Mouse (Mus musculus) heart, postnatal 10 days (tissue): Measurements from ENCODE around the gene Plau. TPM values are rescaled to one million over a fixed set of nuclear protein-coding genes. Genes with fewer than 3 reads are reported as not detected.

Experiments
- DNase-seq, 2 experiments: peaks; one replicate each; pipeline ENCODE4 v3.0.0; 2021
- intact Hi-C: fragments of 180-260 bp; cut with DNase I; formaldehyde crosslinking; loops from one replicate; pipeline ENCODE4 v1.15.1; 2025
- total RNA-seq, 2 experiments: library from RNA; stranded (reverse); gene quantifications; 2 replicates each; pipeline ENCODE4 v1.2.3; 2021

Gene Plau
- total RNA-seq, 2 experiments from 2014 or later: 8.0 to 8.7 TPM

DNA sequence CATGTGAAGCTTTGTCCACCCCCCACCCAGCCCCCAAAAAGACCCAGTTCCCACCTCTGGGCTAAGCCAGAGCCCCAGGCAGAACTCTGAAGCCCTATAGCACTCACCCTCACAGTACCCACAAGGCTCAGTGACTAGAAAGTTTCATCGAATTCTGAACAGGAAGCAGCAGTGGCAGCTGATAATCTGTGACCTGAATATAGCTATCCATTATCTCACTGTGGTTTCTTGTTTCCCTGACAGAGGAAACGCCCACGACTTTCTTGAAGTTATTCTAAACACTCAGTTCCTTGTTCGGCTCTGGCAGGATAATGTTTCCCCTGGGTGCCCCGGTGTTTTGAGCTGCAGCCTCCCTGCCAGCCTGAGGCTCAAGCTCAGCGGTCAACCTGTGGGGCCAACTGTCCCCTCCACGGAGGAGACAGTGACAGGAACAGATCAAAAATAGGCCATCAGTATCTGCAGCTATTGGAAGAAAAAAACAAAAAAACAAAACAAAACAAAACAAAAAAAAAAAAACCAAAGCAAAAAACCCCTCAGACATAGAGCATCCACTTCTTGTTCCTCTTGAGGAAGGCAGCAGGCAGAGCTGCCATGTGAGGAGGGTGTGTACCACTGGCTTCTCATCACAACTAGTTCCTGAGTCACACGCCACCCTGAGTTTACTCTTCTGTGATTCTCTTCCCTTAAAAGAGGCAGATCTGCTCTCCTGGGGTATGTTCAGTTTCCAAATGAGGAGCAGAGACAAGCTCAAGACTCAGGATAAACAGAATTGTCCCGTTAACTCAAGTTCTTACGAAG is 48.8 kb downstream of the Plau start:
- intact Hi-C loops: loop anchor here (2.0 kb wide), 1 partner anchor 44 kb away; the partner anchor contains the start of gene Vcl
- DNase-seq: peak; percentile 48 to 51

GRCm38 (mm10) chr14:20886266-20886665 is 49.8 kb downstream of the Plau start:
- intact Hi-C loops: no loop called here
- peak; percentile 50 to 68 for DNase-seq

DNA sequence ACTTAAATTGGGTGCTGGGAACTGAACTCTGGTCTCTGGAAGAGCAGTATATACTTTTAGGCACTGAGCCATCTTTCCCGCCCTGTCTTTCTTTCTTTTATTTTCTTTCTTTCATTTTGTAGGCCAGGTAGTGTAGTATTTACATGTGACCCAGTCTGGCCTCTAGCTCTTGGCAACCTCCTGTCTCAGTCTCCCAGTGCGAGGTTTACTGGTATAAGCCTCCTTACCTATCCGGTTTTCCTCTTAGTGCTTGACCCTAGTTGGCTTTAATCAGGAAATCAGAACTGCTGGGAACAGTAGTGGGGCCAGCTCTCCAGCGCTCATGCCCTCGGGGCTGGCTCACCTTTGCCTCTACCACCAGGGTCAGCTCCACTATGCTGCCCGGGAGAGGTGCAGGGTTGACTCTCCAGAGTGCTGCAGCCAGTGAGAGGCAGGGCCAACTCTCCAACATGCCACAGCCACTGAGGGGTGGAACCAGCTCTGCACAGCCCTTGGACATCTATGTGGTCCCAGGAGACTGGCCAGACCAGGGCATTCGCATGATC is 51.2 kb downstream of the Plau start:
- no peak for DNase-seq
- intact Hi-C loops: no loop called here

- intact Hi-C loops: loop anchor here (5.0 kb wide), 1 partner anchor 100 kb away; no protein-coding TSS in a partner anchor
- DNase-seq: peak; percentile 50 to 53
These were observed 55.5 kb downstream of the Plau start for GRCm38 (mm10) chr14:20891941-20892402.

Other genes with a start within 250 kb of the Plau start
- gene Usp54, start 195.6 kb upstream of the Plau start, total RNA-seq: 10 to 100 TPM; 12.9 to 14.0 TPM
- gene Myoz1, start 180.1 kb upstream of the Plau start, total RNA-seq: 1 to 10 TPM; 1.1 to 2.1 TPM
- gene Synpo2l, start 168.3 kb upstream of the Plau start, total RNA-seq: 100 to 1,000 TPM; 164 to 213 TPM
- gene Sec24c, start 162.4 kb upstream of the Plau start, total RNA-seq: 100 to 1,000 TPM; 103 to 105 TPM
- 10 to 100 TPM; 11.1 to 11.6 TPM for gene Fut11, start 141.7 kb upstream of the Plau start, total RNA-seq
- 10 to 100 TPM; 83.7 to 91.9 TPM for gene Chchd1, start 133.7 kb upstream of the Plau start, total RNA-seq
- 10 to 100 TPM; 68.7 to 71.7 TPM for gene Zswim8, start 129.1 kb upstream of the Plau start, total RNA-seq
- gene Ndst2, start 102.1 kb upstream of the Plau start, total RNA-seq: 10 to 100 TPM; 15.5 to 18.3 TPM
- gene Camk2g, start 42.6 kb upstream of the Plau start, total RNA-seq: 10 to 100 TPM; 48.5 to 59.8 TPM
- 100 to 1,000 TPM; 172 to 180 TPM for gene Vcl, start 92.7 kb downstream of the Plau start, total RNA-seq
- 10 to 100 TPM; 60.3 to 82.0 TPM for gene Ap3m1, start 215.8 kb downstream of the Plau start, total RNA-seq
- 100 to 1,000 TPM; 157 to 165 TPM for gene Adk, start 215.9 kb downstream of the Plau start, total RNA-seq